Mouse (Mus musculus) kidney, adult 2 months (tissue): ENCODE measurements around the gene Rgs12.

Source experiments
- CTCF ChIP-seq: fragments of 200-500 bp; conservative IDR thresholded peaks from 2 replicates; pipeline ENCODE4 v1.5.1; 2011; ENCODE audit warnings: low read depth, mild to moderate bottlenecking, control low read depth, low read length, moderate library complexity, mixed read lengths; ENCODE audit not compliant: insufficient read depth, insufficient read length
- POLR2A ChIP-seq: fragments of 200-500 bp; IDR thresholded peaks from one replicate; pipeline ENCODE4 v1.6.1; 2011; ENCODE audit warnings: low read depth, low read length, control low read depth

DNA sequence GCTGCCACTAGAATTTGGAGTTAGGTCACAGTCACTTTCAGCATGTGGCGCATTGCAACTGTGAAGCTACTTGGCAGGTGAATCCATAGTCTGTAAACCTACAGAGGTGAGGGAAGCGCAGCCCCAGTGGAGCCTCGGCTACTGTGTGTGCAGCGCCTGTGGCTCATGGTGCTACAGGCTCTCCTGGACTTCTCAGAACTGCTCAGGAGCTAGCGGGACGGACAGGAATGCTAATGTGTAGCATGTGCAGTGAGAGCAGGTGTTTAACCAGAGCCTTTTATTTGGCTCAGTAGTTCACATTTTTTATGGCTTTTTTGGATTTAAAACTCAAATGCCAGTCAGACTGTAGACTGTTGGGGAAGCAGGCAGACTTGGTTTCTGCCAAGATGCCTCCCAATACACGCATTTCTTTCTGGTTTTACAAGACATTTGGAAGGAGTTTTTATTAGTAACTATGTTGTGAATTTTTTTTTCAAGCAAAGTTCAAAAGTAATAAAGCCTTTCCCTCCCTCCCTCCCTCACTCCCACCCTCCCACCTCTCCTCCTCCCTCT, 54.4 kb downstream of the Rgs12 start:
- TF ChIP-seq CTCF = no peak
- TF ChIP-seq POLR2A = no peak
